Mouse (Mus musculus): ENCODE results near the gene Limk2. TPM values are rescaled to one million over a fixed set of nuclear protein-coding genes. Genes with fewer than 3 reads are reported as not detected.
A peak's percentile ranks its signal among the peaks of the same experiment; 100 is the strongest.

The Limk2 gene
- polyA plus RNA-seq, 1 experiment from 2014 or later: 74.8 TPM

GRCm38 (mm10) chr11:3403024-3403423, 6.0 kb downstream of the Limk2 start:
- WGBS: 87% methylated on average over 3 of the region's 3 CpGs
- Histone ChIP-seq H3K27ac (ENCODE audit: low read depth, low read length) (no peak overlapping the region), H3K27me3 (ENCODE audit: control insufficient read depth, insufficient read depth, low read length) (no peaks in the 10 kb centered on the region), H3K4me1 (replicated peaks; ENCODE audit: control insufficient read depth, insufficient read depth, low read length) (no peaks in the 10 kb centered on the region), H3K9me3 (ENCODE audit: control insufficient read depth, low read length) (no peaks in the 10 kb centered on the region), H3K9ac (ENCODE audit: low read depth, low read length) (no peak overlapping the region), H3K4me3 (ENCODE audit: low read depth, low read length) (no peak overlapping the region), H3K36me3 (ENCODE audit: control insufficient read depth, insufficient read depth, low read length) (no peaks in the 10 kb centered on the region), H3K4me2 (replicated peaks; ENCODE audit: low read depth, low read length) (no peak overlapping the region)
- DNase-seq (ENCODE audit: low spot score) (no peak), ATAC-seq (ENCODE audit: low FRiP score) (no peak)

- 97% methylated on average over 1 of the region's 1 CpGs for WGBS
- Histone ChIP-seq H3K9ac (ENCODE audit: low read depth, low read length) (no peak overlapping the region), H3K4me3 (ENCODE audit: low read depth, low read length) (no peak overlapping the region), H3K4me1 (replicated peaks; ENCODE audit: control insufficient read depth, insufficient read depth, low read length) (no peaks in the 10 kb centered on the region), H3K9me3 (ENCODE audit: control insufficient read depth, low read length) (no peaks in the 10 kb centered on the region), H3K36me3 (ENCODE audit: control insufficient read depth, insufficient read depth, low read length) (no peaks in the 10 kb centered on the region), H3K27ac (ENCODE audit: low read depth, low read length) (no peak overlapping the region), H3K27me3 (ENCODE audit: control insufficient read depth, insufficient read depth, low read length) (no peaks in the 10 kb centered on the region), H3K4me2 (replicated peaks; ENCODE audit: low read depth, low read length) (no peak overlapping the region)
- ATAC-seq (ENCODE audit: low FRiP score) (no peak), DNase-seq (ENCODE audit: low spot score) (no peak)
These were observed 10.7 kb downstream of the Limk2 start for GRCm38 (mm10) chr11:3398318-3398717.

GRCm38 (mm10) chr11:3396562-3396961, 12.4 kb downstream of the Limk2 start:
- 42% methylated on average over 8 of the region's 8 CpGs for WGBS
- H3K27me3 ChIP-seq (ENCODE audit: control insufficient read depth, insufficient read depth, low read length): no peaks in the 10 kb centered on the region
- no peaks in the 10 kb centered on the region for H3K4me1 ChIP-seq (replicated peaks; ENCODE audit: control insufficient read depth, insufficient read depth, low read length)
- no peak overlapping the region for H3K4me2 ChIP-seq (replicated peaks; ENCODE audit: low read depth, low read length)
- no peaks in the 10 kb centered on the region for H3K9me3 ChIP-seq (ENCODE audit: control insufficient read depth, low read length)
- DNase-seq (ENCODE audit: low spot score) (peak; percentile 21), ATAC-seq (ENCODE audit: low FRiP score) (peak; percentile 78)
- H3K27ac ChIP-seq (ENCODE audit: low read depth, low read length): no peak overlapping the region
- H3K9ac ChIP-seq (ENCODE audit: low read depth, low read length): no peak overlapping the region
- H3K4me3 ChIP-seq (ENCODE audit: low read depth, low read length): no peak overlapping the region
- no peaks in the 10 kb centered on the region for H3K36me3 ChIP-seq (ENCODE audit: control insufficient read depth, insufficient read depth, low read length)

GRCm38 (mm10) chr11:3396091-3396490, 12.9 kb downstream of the Limk2 start:
- ATAC-seq (ENCODE audit: low FRiP score) (peak; percentile 76), DNase-seq (ENCODE audit: low spot score) (no peak)
- no peaks in the 10 kb centered on the region for H3K9me3 ChIP-seq (ENCODE audit: control insufficient read depth, low read length)
- no peak overlapping the region for H3K9ac ChIP-seq (ENCODE audit: low read depth, low read length)
- H3K4me2 ChIP-seq (replicated peaks; ENCODE audit: low read depth, low read length): no peak overlapping the region
- H3K4me3 ChIP-seq (ENCODE audit: low read depth, low read length): no peak overlapping the region
- no peak overlapping the region for H3K27ac ChIP-seq (ENCODE audit: low read depth, low read length)
- no peaks in the 10 kb centered on the region for H3K27me3 ChIP-seq (ENCODE audit: control insufficient read depth, insufficient read depth, low read length)
- 39% methylated on average over 3 of the region's 3 CpGs for WGBS
- H3K36me3 ChIP-seq (ENCODE audit: control insufficient read depth, insufficient read depth, low read length): no peaks in the 10 kb centered on the region
- H3K4me1 ChIP-seq (replicated peaks; ENCODE audit: control insufficient read depth, insufficient read depth, low read length): no peaks in the 10 kb centered on the region

GRCm38 (mm10) chr11:3394520-3394919, 14.5 kb downstream of the Limk2 start:
- H3K4me1 ChIP-seq (replicated peaks; ENCODE audit: control insufficient read depth, insufficient read depth, low read length): no peaks in the 10 kb centered on the region
- no peaks in the 10 kb centered on the region for H3K36me3 ChIP-seq (ENCODE audit: control insufficient read depth, insufficient read depth, low read length)
- no peaks in the 10 kb centered on the region for H3K9me3 ChIP-seq (ENCODE audit: control insufficient read depth, low read length)
- 56% methylated on average over 5 of the region's 5 CpGs for WGBS
- H3K4me2 ChIP-seq (replicated peaks; ENCODE audit: low read depth, low read length): no peak overlapping the region
- H3K27ac ChIP-seq (ENCODE audit: low read depth, low read length): no peak overlapping the region
- DNase-seq (ENCODE audit: low spot score): no peak
- no peak overlapping the region for H3K4me3 ChIP-seq (ENCODE audit: low read depth, low read length)
- H3K9ac ChIP-seq (ENCODE audit: low read depth, low read length): no peak overlapping the region
- no peaks in the 10 kb centered on the region for H3K27me3 ChIP-seq (ENCODE audit: control insufficient read depth, insufficient read depth, low read length)
- no peak for ATAC-seq (ENCODE audit: low FRiP score)

GRCm38 (mm10) chr11:3392526-3392925, 16.5 kb downstream of the Limk2 start:
- Histone ChIP-seq H3K9me3 (ENCODE audit: control insufficient read depth, low read length) (no peaks in the 10 kb centered on the region), H3K27me3 (ENCODE audit: control insufficient read depth, insufficient read depth, low read length) (no peaks in the 10 kb centered on the region), H3K4me3 (ENCODE audit: low read depth, low read length) (no peak overlapping the region), H3K4me2 (replicated peaks; ENCODE audit: low read depth, low read length) (no peak overlapping the region), H3K9ac (ENCODE audit: low read depth, low read length) (no peak overlapping the region), H3K27ac (ENCODE audit: low read depth, low read length) (no peak overlapping the region), H3K36me3 (ENCODE audit: control insufficient read depth, insufficient read depth, low read length) (no peaks in the 10 kb centered on the region), H3K4me1 (replicated peaks; ENCODE audit: control insufficient read depth, insufficient read depth, low read length) (no peaks in the 10 kb centered on the region)
- DNase-seq (ENCODE audit: low spot score): no peak
- ATAC-seq (ENCODE audit: low FRiP score): no peak
- WGBS: 89% methylated on average over 8 of the region's 8 CpGs

GRCm38 (mm10) chr11:3390789-3391188, 18.2 kb downstream of the Limk2 start:
- no peak overlapping the region for H3K4me2 ChIP-seq (replicated peaks; ENCODE audit: low read depth, low read length)
- DNase-seq (ENCODE audit: low spot score): no peak
- no peaks in the 10 kb centered on the region for H3K9me3 ChIP-seq (ENCODE audit: control insufficient read depth, low read length)
- H3K4me3 ChIP-seq (ENCODE audit: low read depth, low read length): no peak overlapping the region
- H3K27ac ChIP-seq (ENCODE audit: low read depth, low read length): no peak overlapping the region
- WGBS: 88% methylated on average over 5 of the region's 5 CpGs
- H3K4me1 ChIP-seq (replicated peaks; ENCODE audit: control insufficient read depth, insufficient read depth, low read length): no peaks in the 10 kb centered on the region
- ATAC-seq (ENCODE audit: low FRiP score): no peak
- H3K9ac ChIP-seq (ENCODE audit: low read depth, low read length): no peak overlapping the region
- no peaks in the 10 kb centered on the region for H3K27me3 ChIP-seq (ENCODE audit: control insufficient read depth, insufficient read depth, low read length)
- no peaks in the 10 kb centered on the region for H3K36me3 ChIP-seq (ENCODE audit: control insufficient read depth, insufficient read depth, low read length)

- Histone ChIP-seq H3K9ac (ENCODE audit: low read depth, low read length) (no peak overlapping the region), H3K4me3 (ENCODE audit: low read depth, low read length) (no peak overlapping the region), H3K4me1 (replicated peaks; ENCODE audit: control insufficient read depth, insufficient read depth, low read length) (no peaks in the 10 kb centered on the region), H3K36me3 (ENCODE audit: control insufficient read depth, insufficient read depth, low read length) (no peaks in the 10 kb centered on the region), H3K9me3 (ENCODE audit: control insufficient read depth, low read length) (no peaks in the 10 kb centered on the region), H3K27ac (ENCODE audit: low read depth, low read length) (no peak overlapping the region), H3K27me3 (ENCODE audit: control insufficient read depth, insufficient read depth, low read length) (no peaks in the 10 kb centered on the region), H3K4me2 (replicated peaks; ENCODE audit: low read depth, low read length) (no peak overlapping the region)
- ATAC-seq (ENCODE audit: low FRiP score) (no peak), DNase-seq (ENCODE audit: low spot score) (no peak)
- WGBS: 78% methylated on average over 5 of the region's 5 CpGs
These were observed 19.0 kb downstream of the Limk2 start for GRCm38 (mm10) chr11:3389996-3390395.

GRCm38 (mm10) chr11:3387482-3388196, 21.4 kb downstream of the Limk2 start:
- Histone ChIP-seq H3K36me3 (ENCODE audit: control insufficient read depth, insufficient read depth, low read length) (no peaks in the 10 kb centered on the region), H3K27ac (ENCODE audit: low read depth, low read length) (no peak overlapping the region), H3K4me2 (replicated peaks; ENCODE audit: low read depth, low read length) (no peak overlapping the region), H3K4me3 (ENCODE audit: low read depth, low read length) (no peak overlapping the region), H3K27me3 (ENCODE audit: control insufficient read depth, insufficient read depth, low read length) (no peaks in the 10 kb centered on the region), H3K9me3 (ENCODE audit: control insufficient read depth, low read length) (no peaks in the 10 kb centered on the region), H3K4me1 (replicated peaks; ENCODE audit: control insufficient read depth, insufficient read depth, low read length) (no peaks in the 10 kb centered on the region), H3K9ac (ENCODE audit: low read depth, low read length) (no peak overlapping the region)
- DNase-seq (ENCODE audit: low spot score) (no peak), ATAC-seq (ENCODE audit: low FRiP score) (no peak)
- WGBS: 88% methylated on average over 6 of the region's 6 CpGs

Measured in hindbrain, embryonic 11.5 days (tissue).